Mouse (Mus musculus) embryonic facial prominence, embryonic 14.5 days (tissue): ENCODE measurements at regions not wholly inside any gene's neighbourhood (a gene's known extent, or its start where the extent isn't known, plus 50 kb on each side); places are given as distances from the start of the nearest gene placed in this dataset.

Experiments used
- ATAC-seq: fragments of 200-750 bp; cut with Nextera tagmentation; 2 replicates; pipeline ENCODE4 v1.8.0; 2017; ENCODE audit warnings: low read depth, moderate number of reproducible peaks, moderate TSS enrichment
- DNase-seq: peaks from one replicate; pipeline ENCODE4 v3.0.0-alpha.2; 2015; ENCODE audit warnings: low spot score
- H3K27ac ChIP-seq: fragments of 300-500 bp; sonication (generic); replicated peaks from 2 replicates; pipeline ENCODE4 v1.5.1; 2014; ENCODE audit warnings: low read depth, mild to moderate bottlenecking, low read length, moderate library complexity
- H3K27me3 ChIP-seq: fragments of 300-500 bp; sonication (generic); replicated peaks from 2 replicates; pipeline ENCODE4 v1.6.1; 2014; ENCODE audit warnings: low read length; ENCODE audit not compliant: control insufficient read depth, insufficient read depth
- H3K36me3 ChIP-seq: fragments of 300-500 bp; sonication (generic); 2 replicates; pipeline ENCODE4 v1.6.1; 2014; ENCODE audit warnings: low read length, mixed read lengths; ENCODE audit not compliant: control insufficient read depth, insufficient read depth
- H3K4me1 ChIP-seq: fragments of 300-500 bp; sonication (generic); 2 replicates; pipeline ENCODE4 v1.6.1; 2014; ENCODE audit warnings: antibody characterized with exemption, low read length; ENCODE audit not compliant: control insufficient read depth, insufficient read depth
- H3K4me2 ChIP-seq: fragments of 300-500 bp; sonication (generic); 2 replicates; pipeline ENCODE4 v1.6.1; 2014; ENCODE audit warnings: low read depth, mild to moderate bottlenecking, low read length, moderate library complexity, mixed read lengths
- H3K4me3 ChIP-seq: fragments of 300-500 bp; sonication (generic); 2 replicates; pipeline ENCODE4 v1.5.1; 2014; ENCODE audit warnings: low read depth, mild to moderate bottlenecking, low read length
- H3K9ac ChIP-seq: fragments of 300-500 bp; sonication (generic); 2 replicates; pipeline ENCODE4 v1.6.1; 2014; ENCODE audit warnings: low read depth, mild to moderate bottlenecking, low read length, moderate library complexity, mixed read lengths
- H3K9me3 ChIP-seq: fragments of 300-500 bp; sonication (generic); 2 replicates; pipeline ENCODE4 v1.6.1; 2016; ENCODE audit warnings: low read length; ENCODE audit not compliant: control insufficient read depth
- WGBS: fragments of 180-500 bp; shearing (Covaris S2); extraction: QIAGEN DNeasy Blood & Tissue Kit; methylation state at CpG from one replicate; pipeline ENCODE4 v1.1.7; 2014; 5-methylcytosine and 5-hydroxymethylcytosine counted together

DNA sequence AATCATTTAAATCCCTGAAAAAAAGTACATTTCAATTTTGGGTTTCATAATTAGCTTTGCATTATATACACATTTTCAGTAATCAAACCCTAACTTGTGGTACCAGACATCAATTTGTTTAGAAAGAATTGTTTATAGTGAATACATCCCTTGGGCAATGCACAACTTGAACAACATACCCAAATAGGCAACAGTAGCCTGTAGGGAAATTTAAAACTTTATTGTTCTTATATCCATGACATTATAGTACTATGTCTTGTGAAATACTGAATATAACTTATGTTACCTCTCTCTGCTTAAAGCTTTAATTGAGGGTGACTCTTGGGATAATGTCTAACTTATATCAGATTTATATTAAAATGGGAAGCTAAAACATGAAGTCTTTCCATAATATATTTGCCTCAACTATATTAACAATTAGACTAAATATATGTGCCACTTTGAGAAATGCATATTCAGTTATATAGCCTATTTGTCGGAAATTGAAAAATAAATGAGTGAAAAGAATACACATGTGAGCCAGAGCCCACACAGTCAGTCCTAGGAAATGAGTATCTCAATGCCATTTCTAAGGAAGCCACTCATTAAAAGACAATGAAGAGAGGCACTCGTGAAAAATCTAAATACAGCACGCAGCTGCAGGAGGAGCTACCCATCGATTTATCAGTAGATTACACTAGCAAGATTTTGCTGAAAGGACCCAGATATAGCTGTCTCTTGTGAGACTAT lies 458.1 kb upstream of the Slitrk6 start:
- H3K27me3 ChIP-seq = no peaks in the 10 kb centered on the region
- no peak overlapping the region for H3K27ac ChIP-seq
- DNase-seq (no peak), ATAC-seq (no peak)
- no peaks in the 10 kb centered on the region for H3K9me3 ChIP-seq
- 83% methylated on average over 4 of the region's 4 CpGs for WGBS
- H3K9ac ChIP-seq = no peak overlapping the region
- H3K4me3 ChIP-seq = no peak overlapping the region
- H3K4me2 ChIP-seq = no peak overlapping the region
- no peaks in the 10 kb centered on the region for H3K36me3 ChIP-seq
- H3K4me1 ChIP-seq = no peaks in the 10 kb centered on the region

DNA sequence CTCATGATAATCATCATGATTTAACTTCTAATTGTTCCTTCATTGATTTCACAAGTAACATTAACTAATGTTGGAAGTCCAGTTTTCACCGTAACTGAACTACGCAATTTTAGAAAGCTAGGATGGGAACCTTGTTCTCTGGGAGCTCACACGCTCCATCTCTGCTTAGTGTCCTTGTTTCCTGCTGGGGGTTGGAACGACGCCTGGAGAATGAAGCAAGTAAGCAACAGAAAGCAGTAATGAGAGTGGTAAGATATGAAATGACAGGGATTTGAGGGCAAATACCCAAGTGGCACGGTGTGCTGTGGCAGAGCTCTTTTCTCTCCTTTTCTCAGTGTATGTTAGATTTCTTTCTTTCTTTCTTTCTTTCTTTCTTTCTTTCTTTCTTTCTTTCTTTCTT lies 448.0 kb upstream of the Slitrk5 start:
- WGBS = 81% methylated on average over 6 of the region's 6 CpGs

DNA sequence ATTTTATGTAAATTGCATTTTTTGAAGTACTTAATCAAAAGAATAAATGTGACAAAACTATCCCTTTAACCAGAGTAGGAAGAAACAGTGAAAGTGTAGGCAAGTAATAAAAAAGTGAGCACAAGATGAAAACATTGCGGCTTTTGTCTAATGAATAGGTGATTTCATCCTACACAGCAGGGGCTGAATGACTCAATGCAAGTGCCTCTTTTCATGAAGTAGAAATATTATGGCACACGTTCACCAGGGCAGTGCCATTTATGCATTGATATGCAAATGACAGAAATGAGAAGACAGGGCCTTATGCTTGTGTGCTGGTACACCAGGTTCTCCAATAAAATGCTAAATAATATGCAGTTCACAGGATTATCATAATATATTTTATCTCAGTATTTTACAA lies 435.8 kb upstream of the Slitrk5 start:
- 78% methylated on average over 2 of the region's 2 CpGs for WGBS
- H3K27ac ChIP-seq = no peak overlapping the region
- no peak overlapping the region for H3K9ac ChIP-seq
- no peak overlapping the region for H3K4me2 ChIP-seq
- DNase-seq (no peak), ATAC-seq (no peak)
- peaks cover 5% of the 10 kb centered on the region; the same call in 1 of the 2 replicates for H3K9me3 ChIP-seq
- no peaks in the 10 kb centered on the region for H3K36me3 ChIP-seq
- no peaks in the 10 kb centered on the region for H3K4me1 ChIP-seq
- no peak overlapping the region for H3K4me3 ChIP-seq
- H3K27me3 ChIP-seq = no peaks in the 10 kb centered on the region

More for the DNA sequence above, 448.0 kb upstream of the Slitrk5 start:
- Histone ChIP-seq H3K36me3 (no peaks in the 10 kb centered on the region), H3K9me3 (no peaks in the 10 kb centered on the region), H3K4me1 (no peaks in the 10 kb centered on the region), H3K4me3 (no peak overlapping the region), H3K27me3 (no peaks in the 10 kb centered on the region), H3K9ac (no peak overlapping the region), H3K4me2 (no peak overlapping the region), H3K27ac (no peak overlapping the region)
- DNase-seq (no peak), ATAC-seq (no peak)

DNA sequence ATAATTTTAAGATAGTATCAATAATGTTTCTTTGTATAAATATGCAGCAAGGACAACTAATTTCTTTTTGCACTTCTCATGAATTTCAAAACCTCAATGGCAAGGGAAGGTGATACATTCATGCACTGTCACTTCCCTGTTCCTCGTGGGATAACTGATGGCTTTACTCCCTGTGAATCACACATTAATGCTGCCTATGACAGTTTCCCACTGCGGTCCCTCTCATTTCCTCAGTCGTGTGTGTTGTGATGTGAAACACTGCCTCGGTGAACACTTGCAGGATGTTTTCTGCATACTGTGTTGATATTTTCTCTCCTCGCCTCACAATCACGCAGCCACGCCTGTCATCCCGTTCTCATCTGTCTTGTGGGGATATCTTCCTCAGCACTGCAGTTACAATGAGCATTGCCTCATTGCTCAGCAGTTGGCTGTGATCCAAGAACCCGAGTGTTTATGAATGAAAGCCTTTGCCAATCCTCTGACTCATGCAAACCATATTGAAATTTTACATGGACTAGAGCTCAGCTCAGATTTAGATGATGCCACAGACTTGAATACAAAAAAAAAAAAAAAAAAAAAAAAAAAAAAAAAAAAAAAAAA lies 425.4 kb upstream of the Slitrk5 start:
- peak; percentile 91 for ATAC-seq
- Histone ChIP-seq H3K27ac (no peak overlapping the region), H3K9ac (no peak overlapping the region), H3K27me3 (no peaks in the 10 kb centered on the region), H3K36me3 (no peaks in the 10 kb centered on the region), H3K4me3 (no peak overlapping the region), H3K4me2 (no peak overlapping the region), H3K4me1 (no peaks in the 10 kb centered on the region), H3K9me3 (no peaks in the 10 kb centered on the region)
- WGBS = 55% methylated on average over 9 of the region's 9 CpGs
- peak; percentile 90 for DNase-seq

DNA sequence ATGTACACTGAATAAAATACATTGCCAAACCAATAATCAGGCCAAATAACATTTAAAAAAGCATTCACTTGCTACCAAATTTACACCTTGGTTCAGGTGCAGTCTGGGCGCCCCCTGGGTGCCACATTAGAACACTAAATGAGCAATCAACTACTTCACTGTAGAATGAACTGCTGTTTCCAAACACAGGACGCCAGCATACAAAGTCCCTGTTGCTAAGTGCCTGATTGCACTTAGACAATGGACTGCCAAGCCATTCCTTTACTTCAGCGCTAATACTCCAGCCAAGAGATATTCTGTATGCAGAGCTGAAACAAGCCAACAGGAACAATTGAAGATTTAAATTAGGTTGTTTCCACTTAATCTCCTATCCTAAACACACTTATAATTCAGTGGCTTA lies 421.7 kb upstream of the Slitrk5 start:
- WGBS = 63% methylated on average over 3 of the region's 3 CpGs
- no peaks in the 10 kb centered on the region for H3K27me3 ChIP-seq
- DNase-seq (peak; percentile 12), ATAC-seq (no peak)
- no peaks in the 10 kb centered on the region for H3K4me1 ChIP-seq
- no peak overlapping the region for H3K4me3 ChIP-seq
- H3K27ac ChIP-seq = no peak overlapping the region
- H3K36me3 ChIP-seq = no peaks in the 10 kb centered on the region
- no peak overlapping the region for H3K4me2 ChIP-seq
- no peak overlapping the region for H3K9ac ChIP-seq
- H3K9me3 ChIP-seq = no peaks in the 10 kb centered on the region

DNA sequence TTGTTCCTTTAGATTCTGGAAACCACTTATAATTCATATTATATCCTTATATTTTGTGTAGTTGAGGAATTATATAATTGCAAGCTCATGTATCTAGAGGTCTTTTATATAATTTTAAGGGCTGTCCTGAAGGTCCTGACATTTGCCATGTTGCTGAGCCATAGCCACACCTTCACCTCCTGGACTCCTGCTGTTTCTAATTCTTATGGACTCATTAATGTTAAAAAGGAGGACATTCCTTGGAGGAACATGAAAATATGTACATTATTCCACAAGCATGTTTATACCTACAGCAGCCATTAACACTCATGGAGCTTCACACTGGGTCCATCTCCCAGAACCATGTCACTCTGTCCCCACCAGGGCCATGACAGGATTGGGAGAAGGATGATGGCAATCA lies 413.2 kb upstream of the Slitrk5 start:
- H3K36me3 ChIP-seq = no peaks in the 10 kb centered on the region

DNA sequence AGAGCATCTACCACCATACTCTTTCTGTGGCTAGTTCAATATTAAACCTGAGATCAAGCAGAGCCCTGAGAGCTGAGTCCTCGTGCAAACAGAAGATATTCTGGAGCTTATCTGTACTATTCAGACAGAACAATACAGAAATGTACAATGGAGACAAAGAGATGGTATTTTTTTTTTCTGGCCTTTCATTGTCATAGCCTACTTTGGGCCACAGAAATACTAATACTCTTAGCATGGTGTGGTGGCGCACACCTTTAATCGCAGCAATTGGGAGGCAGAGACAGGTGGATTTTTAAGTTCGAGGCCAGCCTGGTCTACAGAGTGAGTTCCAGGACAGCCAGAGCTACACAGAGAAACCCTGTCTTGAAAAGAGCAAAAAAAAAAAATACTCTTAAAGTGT lies 404.7 kb upstream of the Slitrk5 start:
- DNase-seq (no peak), ATAC-seq (no peak)
- H3K36me3 ChIP-seq = no peaks in the 10 kb centered on the region
- no peaks in the 10 kb centered on the region for H3K4me1 ChIP-seq
- no peak overlapping the region for H3K4me2 ChIP-seq
- H3K9me3 ChIP-seq = no peaks in the 10 kb centered on the region
- no peaks in the 10 kb centered on the region for H3K27me3 ChIP-seq
- H3K4me3 ChIP-seq = no peak overlapping the region
- no peak overlapping the region for H3K27ac ChIP-seq
- 91% methylated on average over 4 of the region's 4 CpGs for WGBS
- no peak overlapping the region for H3K9ac ChIP-seq

More for the DNA sequence above, 413.2 kb upstream of the Slitrk5 start:
- H3K27ac ChIP-seq = no peak overlapping the region
- H3K4me2 ChIP-seq = no peak overlapping the region
- no peaks in the 10 kb centered on the region for H3K4me1 ChIP-seq
- peaks cover 4% of the 10 kb centered on the region; the same call in 1 of the 2 replicates for H3K9me3 ChIP-seq
- no peak overlapping the region for H3K9ac ChIP-seq
- no peaks in the 10 kb centered on the region for H3K27me3 ChIP-seq
- no peak overlapping the region for H3K4me3 ChIP-seq
- ATAC-seq (no peak), DNase-seq (no peak)

DNA sequence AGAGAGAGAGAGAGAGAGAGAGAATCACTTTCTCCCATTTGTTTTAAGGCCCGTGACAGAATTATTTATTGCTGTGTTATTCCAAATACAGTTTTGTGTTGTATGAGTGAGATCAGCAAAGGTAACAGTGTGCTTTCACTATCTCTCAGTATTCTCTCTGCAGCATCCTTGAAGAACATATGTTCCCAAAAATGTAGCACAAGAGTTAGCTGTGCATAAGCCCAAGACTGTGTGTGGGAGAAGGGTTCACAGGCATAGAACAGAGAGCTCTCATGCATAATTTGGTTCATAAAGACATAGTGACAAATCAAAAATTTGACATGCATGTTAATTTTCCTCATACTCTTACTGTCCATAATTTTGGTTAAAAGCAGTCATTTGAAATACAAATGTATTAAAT lies 393.5 kb upstream of the Slitrk5 start:
- 77% methylated on average over 1 of the region's 1 CpGs for WGBS
- Histone ChIP-seq H3K36me3 (no peaks in the 10 kb centered on the region), H3K27me3 (no peaks in the 10 kb centered on the region), H3K4me3 (no peak overlapping the region), H3K9ac (no peak overlapping the region), H3K9me3 (no peaks in the 10 kb centered on the region), H3K4me2 (no peak overlapping the region), H3K27ac (no peak overlapping the region), H3K4me1 (no peaks in the 10 kb centered on the region)
- DNase-seq = no peak
- ATAC-seq = no peak
